Mouse (Mus musculus) naive thymus-derived CD4-positive, alpha-beta T cell, adult 5 months (primary cell): ENCODE results near the gene Csk. TPM values are rescaled to one million over a fixed set of nuclear protein-coding genes. Genes with fewer than 3 reads are reported as not detected.

Experiments used
- polyA plus RNA-seq: library from polyadenylated mRNA; unstranded; fragments of 100-300 nt; shearing (Covaris generic); gene quantifications from one replicate; pipeline ENCODE4 v1.2.1, GENCODE M21; 2017

The Csk gene
- polyA plus RNA-seq = 85.6 TPM

DNA sequence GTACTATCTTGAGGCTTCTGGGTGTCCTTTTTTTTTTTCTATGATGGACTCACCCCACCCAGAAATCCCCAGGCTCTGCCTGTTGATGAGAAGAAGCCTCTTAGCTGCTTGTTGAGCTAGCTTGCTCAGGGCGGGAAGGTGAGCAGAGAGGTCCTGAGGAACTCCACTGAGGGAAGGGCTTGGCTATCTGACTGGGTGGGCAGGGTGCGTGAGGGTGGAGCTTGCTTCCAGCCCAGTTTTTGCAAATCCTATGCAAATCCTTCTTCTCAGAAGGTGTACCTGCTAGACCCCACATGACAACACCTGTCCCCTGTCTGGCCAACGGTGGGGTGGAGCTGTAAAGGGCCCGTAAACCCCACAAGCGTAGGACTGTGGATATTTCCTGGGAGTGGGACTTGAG is at the start of gene Csk:
Csk (minus strand) TSS at position 349 of the 400 bp plus-strand sequence.

GRCm38 (mm10) chr9:57687751-57688150 is 34.3 kb upstream of the Csk start, which contains the start of gene Cyp1a1:
TSS of gene Cyp1a1 (plus strand) at chr9:57687928.

DNA sequence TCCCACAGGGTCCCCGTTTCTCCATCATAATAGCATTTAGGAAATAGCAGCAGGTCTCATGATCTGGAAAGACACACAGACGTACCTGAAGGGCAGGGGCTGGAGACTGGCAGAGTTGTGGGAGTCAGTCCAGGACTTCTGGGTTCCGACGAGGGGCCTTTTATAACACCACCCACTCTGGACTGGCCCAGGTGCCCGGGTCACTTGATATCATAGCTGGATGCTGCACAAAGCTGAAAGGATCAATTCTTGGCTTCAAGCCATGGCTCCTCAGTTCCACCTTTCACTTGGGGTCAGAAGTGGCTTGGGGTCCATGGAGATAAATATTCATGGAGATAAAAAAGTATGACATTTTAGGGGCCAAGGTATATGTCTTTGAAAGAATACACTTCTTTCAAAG is 30.1 kb upstream of the Csk start, which contains the start of gene Cyp1a2:
Cyp1a2 (minus strand) TSS at position 184 of the 400 bp plus-strand sequence.

GRCm38 (mm10) chr9:57620674-57621073 is 32.8 kb downstream of the Csk start, which contains the start of gene Lman1l:
TSS of gene Lman1l (minus strand) at chr9:57620774.

DNA sequence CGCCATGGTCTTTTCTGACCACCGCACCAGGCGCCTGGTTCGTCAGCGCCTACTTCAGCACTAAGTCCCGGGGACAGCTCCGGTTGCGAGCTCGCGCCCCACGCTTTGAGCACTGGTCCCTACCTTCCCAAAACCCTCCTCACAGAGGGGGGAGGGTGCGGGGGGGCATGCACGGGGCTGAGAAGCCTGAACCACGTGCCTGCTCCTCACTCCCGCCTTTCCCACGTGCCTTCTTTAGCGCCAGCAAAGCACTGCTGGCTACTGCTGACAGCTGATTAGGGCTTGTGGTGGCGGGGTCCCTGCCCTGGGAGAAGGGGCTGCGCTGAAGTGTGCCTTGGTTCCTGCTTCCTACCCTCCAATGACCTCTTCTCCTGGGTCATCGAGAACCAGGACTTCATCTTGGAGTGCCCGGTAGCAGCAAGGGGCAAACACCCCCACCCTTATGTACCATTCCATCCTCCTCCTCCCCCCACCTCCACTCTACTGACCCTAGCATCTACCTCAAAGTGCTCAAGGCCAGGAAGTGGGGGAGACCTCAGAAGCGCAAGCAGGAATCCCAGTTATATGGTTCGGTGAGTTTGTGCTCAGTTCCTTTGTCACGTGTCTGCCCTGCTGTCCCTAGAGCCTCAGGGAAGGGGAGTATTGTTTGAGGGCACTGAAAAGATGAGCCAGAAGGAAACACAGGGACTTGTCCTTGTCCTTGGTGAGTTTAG is 47.1 kb downstream of the Csk start, which contains the start of gene Cplx3:
Cplx3 (minus strand) TSS at position 143 of the 713 bp plus-strand sequence.

GRCm38 (mm10) chr9:57589224-57590126 is 64.0 kb downstream of the Csk start, which contains the start of gene Ulk3:
TSS of gene Ulk3 (plus strand) at chr9:57589452.

Other genes starting within 250 kb of the Csk start
- 155 TPM for gene Ppcdc, start 213.5 kb downstream of the Csk start, polyA plus RNA-seq
- gene Scamp5, start 185.6 kb downstream of the Csk start, polyA plus RNA-seq = 0.10 TPM
- gene Rpp25, start 149.6 kb downstream of the Csk start, polyA plus RNA-seq = not detected
- 213 TPM for gene Cox5a, start 132.4 kb downstream of the Csk start, polyA plus RNA-seq
- 15.4 TPM for gene Fam219b, start 116.1 kb downstream of the Csk start, polyA plus RNA-seq
- 11.9 TPM for gene Mpi, start 100.9 kb downstream of the Csk start, polyA plus RNA-seq
- 71.5 TPM for gene Scamp2, start 92.7 kb downstream of the Csk start, polyA plus RNA-seq
- 69.7 TPM for gene Ulk3, start 64.2 kb downstream of the Csk start, polyA plus RNA-seq
- gene Cplx3, start 47.4 kb downstream of the Csk start, polyA plus RNA-seq = not detected
- gene Lman1l, start 32.9 kb downstream of the Csk start, polyA plus RNA-seq = not detected
- gene Cyp1a2, start 30.1 kb upstream of the Csk start, polyA plus RNA-seq = not detected
- gene Cyp1a1, start 34.3 kb upstream of the Csk start, polyA plus RNA-seq = not detected
- gene Edc3, start 54.9 kb upstream of the Csk start, polyA plus RNA-seq = 34.0 TPM
- gene Clk3, start 112.2 kb upstream of the Csk start, polyA plus RNA-seq = 255 TPM
- 67.3 TPM for gene Arid3b, start 183.2 kb upstream of the Csk start, polyA plus RNA-seq